ENCODE assay signal across 8 mouse cellular contexts in the genomic region with DNA sequence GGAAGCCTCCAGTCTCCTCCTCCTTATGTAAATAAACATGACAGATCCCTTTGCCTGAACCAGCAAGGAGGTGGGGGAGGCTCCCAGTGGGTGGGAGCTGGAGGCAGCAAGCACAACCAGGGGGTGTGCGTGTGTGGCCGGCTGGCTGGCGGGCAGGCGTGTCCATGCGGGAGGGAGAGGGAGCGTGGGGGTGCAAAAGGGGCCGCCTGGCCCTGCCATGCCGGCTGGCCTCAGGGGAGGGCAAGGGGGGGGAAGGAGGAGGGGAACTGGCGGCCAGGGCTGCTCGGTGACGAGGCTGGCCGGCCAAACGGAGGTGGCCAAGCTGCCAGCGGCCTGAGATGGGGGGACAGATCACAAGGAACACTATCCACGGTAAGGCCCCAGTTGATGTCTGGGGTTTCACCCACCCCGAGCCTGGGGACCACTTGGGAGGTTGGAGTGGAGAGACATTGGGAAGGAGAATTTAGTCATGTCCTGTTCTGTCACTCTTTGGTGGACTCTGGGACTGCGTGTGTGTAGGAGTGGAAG. TPM values are rescaled to one million over a fixed set of nuclear protein-coding genes. Genes with fewer than 3 reads are reported as not detected.
DNase-seq lines count a peak whose midpoint lies in the region; ATAC-seq and TF ChIP-seq lines count a peak whose summit lies in the region.

No protein-coding gene starts in this region.

- TF ChIP-seq POLR2A in cerebellum, adult 2 months (IDR thresholded peaks at IDR 0.05; ENCODE audit: borderline replicate concordance, insufficient read depth, low read length): peak; percentile 28; the same call in 1 of the 2 replicates
- TF ChIP-seq POLR2A in lung, adult 2 months (IDR thresholded peaks at IDR 0.05; ENCODE audit: borderline replicate concordance, extremely low read depth, low read depth, low read length): no peak

- H3K4me3 ChIP-seq in cerebellum, adult 2 months (replicated peaks; ENCODE audit: insufficient read depth, low read depth, low read length): peak overlapping the region; percentile 61
- peak overlapping the region; percentile 34 for H3K4me3 ChIP-seq in lung, adult 2 months (replicated peaks; ENCODE audit: extremely low read depth, low read depth, low read length)

- no peak for TF ChIP-seq CTCF in cerebellum, adult 2 months (IDR thresholded peaks at IDR 0.05; ENCODE audit: borderline replicate concordance, insufficient read depth, low read depth, low read length)
- TF ChIP-seq CTCF in lung, adult 2 months (IDR thresholded peaks at IDR 0.05; ENCODE audit: insufficient read depth, low read length): no peak

- no peak for ATAC-seq in monocyte, adult 5-6 weeks (replicated peaks; ENCODE audit: insufficient number of reproducible peaks, low FRiP score, low TSS enrichment, poor library complexity, severe bottlenecking)

- H3K27me3 ChIP-seq in cerebellum, adult 2 months (ENCODE audit: control insufficient read depth, insufficient read depth, low read length): no peaks in the 10 kb centered on the region

- peaks cover 84% of the 10 kb centered on the region for H3K4me1 ChIP-seq in cerebellum, adult 2 months (ENCODE audit: control insufficient read depth, insufficient read depth, low read length)
- H3K4me1 ChIP-seq in lung, adult 2 months (ENCODE audit: control insufficient read depth, insufficient read depth, low read length): peaks cover 2% of the 10 kb centered on the region; the same call in 1 of the 2 replicates

- H3K27ac ChIP-seq in cerebellum, adult 2 months (ENCODE audit: insufficient read depth, low read length): peak overlapping the region; percentile 89

- DNase-seq in ES-CJ7 (ENCODE audit: low read depth, low spot score): peak; percentile 27
- peak; percentile 85 to 86 for DNase-seq in cerebellum, adult 2 months
- DNase-seq in forelimb bud, embryonic 11.5 days (ENCODE audit: low read depth, low spot score): peak; percentile 13
- DNase-seq in heart, postnatal 14 days: peak; percentile 61 to 66
- DNase-seq in kidney, postnatal 4 days: peak; percentile 82 to 91
- no peak for DNase-seq in lung, adult 2 months
- DNase-seq in ovary, postnatal 10 days (ENCODE audit: low spot score): peak; percentile 35

- intact Hi-C loops in heart, postnatal 14 days (cut with DNase I): no loop called here

- under 1% methylated on average over 16 of the region's 17 CpGs for WGBS in cerebellum, adult 2 months
- WGBS in lung, adult 2 months: 21% methylated on average over 17 of the region's 17 CpGs

RNA-seq across cellular contexts. Expression of a gene that starts 50.2 kb away (rescaled TPM):
- 77.8 and 91.5 TPM in 2 replicates for polyA plus RNA-seq in cerebellum, adult 2 months (2012; rRNA removed)
- total RNA-seq in heart, postnatal 14 days (2021): 1 to 10 TPM in 1 of 2 experiments, under 1 TPM in 1; 0.69 to 1.0 TPM
- polyA plus RNA-seq in lung, adult 2 months (2012; rRNA removed): 8.3 and 10.1 TPM in 2 replicates
- total RNA-seq in monocyte, adult 5-6 weeks (2017): 0.10 TPM in 1 of 3 replicates, not detected in the others
